Comparison of ENCODE assay signal across 8 mouse cellular contexts in genomic region chr5:147645001-147645645, GRCm38 (mm10).
A peak's percentile ranks its signal among the peaks of the same experiment; 100 is the strongest.
DNase-seq lines count a peak whose midpoint lies in the region; TF ChIP-seq lines count a peak whose summit lies in the region.

No protein-coding gene starts in this region.

- H3K27ac ChIP-seq in left cerebral cortex, adult 2 months, result peak overlapping the region; percentile 37; the same call in 1 of the 2 replicates

- DNase-seq in cerebellum, postnatal 10 days, result peak; percentile 60 to 69
- no peak for DNase-seq in cerebellum, adult 9-11 months
- peak; percentile 75 for DNase-seq in adrenal gland, adult 2 months
- peak; percentile 53 to 76 for DNase-seq in frontal cortex, postnatal 36 days (ENCODE audit: low spot score in 2 of 2)
- DNase-seq in heart, postnatal 4 days, result peak; percentile 92
- DNase-seq in left cerebral cortex, adult 2 months (ENCODE audit: extremely low spot score in 1 of 2, low spot score in 2 of 2), result peak; percentile 51 to 60
- peak; percentile 61 for DNase-seq in ovary, postnatal 14 days (ENCODE audit: low spot score)
- no peak for DNase-seq in thymus, postnatal 10 days (ENCODE audit: low spot score in 2 of 2)

- TF ChIP-seq CTCF in left cerebral cortex, adult 2 months (IDR thresholded peaks at IDR 0.05), result no peak

- H3K4me3 ChIP-seq in left cerebral cortex, adult 2 months, result no peak overlapping the region

- intact Hi-C loops in left cerebral cortex, adult 2 months (cut with DNase I), result no loop called here

Comparison
In these comparisons a context has a peak if more than half of its experiments do, and no peak if none do; other contexts are left out.
1. DNase-seq: peak in cerebellum, postnatal 10 days (2 of 2), adrenal gland, adult 2 months (single experiment), frontal cortex, postnatal 36 days (2 of 2), heart, postnatal 4 days (single experiment), left cerebral cortex, adult 2 months (2 of 2) and ovary, postnatal 14 days (single experiment); none in cerebellum, adult 9-11 months (single experiment) and thymus, postnatal 10 days (0 of 2).